Mouse (Mus musculus) hindbrain, embryonic 15.5 days (tissue): ENCODE results near the gene Fbxl5. TPM values are rescaled to one million over a fixed set of nuclear protein-coding genes. Genes with fewer than 3 reads are reported as not detected.

ENCODE experiments used
- ATAC-seq: fragments of 200-750 bp; cut with Nextera tagmentation; 2 replicates; pipeline ENCODE4 v1.8.0; 2017; ENCODE audit warnings: low read depth, moderate number of reproducible peaks, moderate TSS enrichment; ENCODE audit not compliant: low FRiP score
- H3K27ac ChIP-seq: fragments of 300-500 bp; sonication (generic); replicated peaks from 2 replicates; pipeline ENCODE4 v1.5.1; 2015; ENCODE audit warnings: mild to moderate bottlenecking, inconsistent platforms
- H3K27me3 ChIP-seq: fragments of 300-500 bp; sonication (generic); 2 replicates; pipeline ENCODE4 v1.6.1; 2015; ENCODE audit warnings: control low read depth, inconsistent platforms
- H3K36me3 ChIP-seq: fragments of 300-500 bp; sonication (generic); 2 replicates; pipeline ENCODE4 v1.6.1; 2015; ENCODE audit warnings: control low read depth, inconsistent platforms
- H3K4me1 ChIP-seq: fragments of 300-500 bp; sonication (generic); replicated peaks from 2 replicates; pipeline ENCODE4 v1.6.1; 2015; ENCODE audit warnings: control low read depth, inconsistent platforms
- H3K4me2 ChIP-seq: fragments of 300-500 bp; sonication (generic); 2 replicates; pipeline ENCODE4 v1.6.1; 2015; ENCODE audit warnings: moderate library complexity, mild to moderate bottlenecking, inconsistent platforms
- H3K4me3 ChIP-seq: fragments of 300-500 bp; sonication (generic); 2 replicates; pipeline ENCODE4 v1.5.1; 2015; ENCODE audit warnings: mild to moderate bottlenecking, inconsistent platforms
- H3K9ac ChIP-seq: fragments of 300-500 bp; sonication (generic); 2 replicates; pipeline ENCODE4 v1.6.1; 2015; ENCODE audit warnings: inconsistent platforms
- H3K9me3 ChIP-seq: fragments of 300-500 bp; sonication (generic); 2 replicates; pipeline ENCODE4 v1.6.1; 2016; ENCODE audit warnings: control low read depth, inconsistent platforms
- WGBS: fragments of 180-500 bp; shearing (Covaris S2); methylation state at CpG from one replicate; pipeline ENCODE4 v1.1.7; 2015; 5-methylcytosine and 5-hydroxymethylcytosine counted together
- polyA plus RNA-seq: library from polyadenylated mRNA; unstranded; fragments of >200 nt; fragmentation: Nextera tagmentation; extraction: Ambion mirVana; gene quantifications from 2 replicates; pipeline ENCODE4 v1.2.1, GENCODE M21; 2015

Gene Fbxl5
- polyA plus RNA-seq, 1 experiment from 2014 or later, result 74.4 TPM

GRCm38 (mm10) chr5:43848275-43848674 lies 26.8 kb upstream of the Fbxl5 start:
- Histone ChIP-seq H3K36me3 (no peaks in the 10 kb centered on the region), H3K9me3 (no peaks in the 10 kb centered on the region), H3K27me3 (no peaks in the 10 kb centered on the region), H3K4me1 (no peaks in the 10 kb centered on the region), H3K4me3 (no peak overlapping the region), H3K27ac (no peak overlapping the region), H3K4me2 (no peak overlapping the region), H3K9ac (no peak overlapping the region)
- ATAC-seq, result no peak
- WGBS, result 86% methylated on average over 3 of the region's 3 CpGs

GRCm38 (mm10) chr5:43847555-43847954 lies 26.1 kb upstream of the Fbxl5 start:
- H3K27me3 ChIP-seq, result no peaks in the 10 kb centered on the region
- H3K27ac ChIP-seq, result no peak overlapping the region
- no peaks in the 10 kb centered on the region for H3K36me3 ChIP-seq
- H3K4me3 ChIP-seq, result no peak overlapping the region
- no peak for ATAC-seq
- H3K4me2 ChIP-seq, result no peak overlapping the region
- no peaks in the 10 kb centered on the region for H3K4me1 ChIP-seq
- no peaks in the 10 kb centered on the region for H3K9me3 ChIP-seq
- no peak overlapping the region for H3K9ac ChIP-seq

GRCm38 (mm10) chr5:43846227-43846626 lies 24.8 kb upstream of the Fbxl5 start:
- WGBS, result 12% methylated on average over 2 of the region's 2 CpGs
- no peaks in the 10 kb centered on the region for H3K27me3 ChIP-seq

GRCm38 (mm10) chr5:43845646-43846045 lies 24.2 kb upstream of the Fbxl5 start:
- Histone ChIP-seq H3K27ac (no peak overlapping the region), H3K4me1 (no peaks in the 10 kb centered on the region), H3K4me3 (no peak overlapping the region), H3K36me3 (no peaks in the 10 kb centered on the region), H3K4me2 (no peak overlapping the region), H3K9me3 (no peaks in the 10 kb centered on the region), H3K9ac (no peak overlapping the region), H3K27me3 (no peaks in the 10 kb centered on the region)
- ATAC-seq, result no peak
- WGBS, result 59% methylated on average over 1 of the region's 1 CpGs

More at GRCm38 (mm10) chr5:43846227-43846626, 24.8 kb upstream of the Fbxl5 start:
- Histone ChIP-seq H3K27ac (no peak overlapping the region), H3K4me1 (no peaks in the 10 kb centered on the region), H3K4me3 (no peak overlapping the region), H3K9ac (no peak overlapping the region), H3K36me3 (no peaks in the 10 kb centered on the region), H3K9me3 (no peaks in the 10 kb centered on the region), H3K4me2 (no peak overlapping the region)
- ATAC-seq, result no peak

GRCm38 (mm10) chr5:43845083-43845482 lies 23.6 kb upstream of the Fbxl5 start:
- ATAC-seq, result no peak
- H3K4me1 ChIP-seq, result no peaks in the 10 kb centered on the region
- H3K4me2 ChIP-seq, result no peak overlapping the region
- no peaks in the 10 kb centered on the region for H3K36me3 ChIP-seq
- 83% methylated on average over 5 of the region's 5 CpGs for WGBS
- H3K9me3 ChIP-seq, result no peaks in the 10 kb centered on the region
- H3K9ac ChIP-seq, result no peak overlapping the region
- no peak overlapping the region for H3K27ac ChIP-seq
- no peaks in the 10 kb centered on the region for H3K27me3 ChIP-seq
- H3K4me3 ChIP-seq, result no peak overlapping the region

- Histone ChIP-seq H3K27me3 (no peaks in the 10 kb centered on the region), H3K4me1 (no peaks in the 10 kb centered on the region), H3K27ac (no peak overlapping the region), H3K4me2 (no peak overlapping the region), H3K9ac (no peak overlapping the region), H3K36me3 (no peaks in the 10 kb centered on the region), H3K9me3 (no peaks in the 10 kb centered on the region), H3K4me3 (no peak overlapping the region)
- no peak for ATAC-seq
- WGBS, result 69% methylated on average over 3 of the region's 3 CpGs
These were observed 21.2 kb upstream of the Fbxl5 start for GRCm38 (mm10) chr5:43842576-43843155.

- H3K27me3 ChIP-seq, result no peaks in the 10 kb centered on the region
- ATAC-seq, result no peak
- 86% methylated on average over 5 of the region's 5 CpGs for WGBS
These were observed 20.5 kb upstream of the Fbxl5 start for GRCm38 (mm10) chr5:43842011-43842285.

GRCm38 (mm10) chr5:43841144-43842010 lies 19.9 kb upstream of the Fbxl5 start:
- Histone ChIP-seq H3K4me3 (no peak overlapping the region), H3K27ac (no peak overlapping the region), H3K36me3 (no peaks in the 10 kb centered on the region), H3K4me1 (no peaks in the 10 kb centered on the region), H3K9me3 (no peaks in the 10 kb centered on the region), H3K4me2 (no peak overlapping the region), H3K9ac (no peak overlapping the region), H3K27me3 (no peaks in the 10 kb centered on the region)
- 52% methylated on average over 11 of the region's 11 CpGs for WGBS
- ATAC-seq, result no peak

More at GRCm38 (mm10) chr5:43842011-43842285, 20.5 kb upstream of the Fbxl5 start:
- H3K27ac ChIP-seq, result no peak overlapping the region
- H3K36me3 ChIP-seq, result no peaks in the 10 kb centered on the region
- H3K4me2 ChIP-seq, result no peak overlapping the region
- no peak overlapping the region for H3K4me3 ChIP-seq
- H3K9ac ChIP-seq, result no peak overlapping the region
- H3K9me3 ChIP-seq, result no peaks in the 10 kb centered on the region
- H3K4me1 ChIP-seq, result no peaks in the 10 kb centered on the region

- H3K9ac ChIP-seq, result no peak overlapping the region
- H3K27me3 ChIP-seq, result no peaks in the 10 kb centered on the region
- H3K27ac ChIP-seq, result no peak overlapping the region
- H3K4me3 ChIP-seq, result no peak overlapping the region
- no peaks in the 10 kb centered on the region for H3K36me3 ChIP-seq
- H3K4me1 ChIP-seq, result no peaks in the 10 kb centered on the region
- 44% methylated on average over 5 of the region's 5 CpGs for WGBS
- ATAC-seq, result no peak
- H3K9me3 ChIP-seq, result no peaks in the 10 kb centered on the region
- no peak overlapping the region for H3K4me2 ChIP-seq
These were observed 15.9 kb upstream of the Fbxl5 start for GRCm38 (mm10) chr5:43837372-43837771.

- WGBS, result 88% methylated on average over 7 of the region's 7 CpGs
- H3K9ac ChIP-seq, result no peak overlapping the region
- no peaks in the 10 kb centered on the region for H3K4me1 ChIP-seq
- H3K9me3 ChIP-seq, result no peaks in the 10 kb centered on the region
- no peak for ATAC-seq
- no peaks in the 10 kb centered on the region for H3K27me3 ChIP-seq
- no peak overlapping the region for H3K4me3 ChIP-seq
- no peak overlapping the region for H3K27ac ChIP-seq
- no peak overlapping the region for H3K4me2 ChIP-seq
- H3K36me3 ChIP-seq, result no peaks in the 10 kb centered on the region
These were observed 15.2 kb upstream of the Fbxl5 start for GRCm38 (mm10) chr5:43836590-43836989.

- no peak overlapping the region for H3K9ac ChIP-seq
- WGBS, result 84% methylated on average over 9 of the region's 9 CpGs
- H3K27me3 ChIP-seq, result no peaks in the 10 kb centered on the region
- no peaks in the 10 kb centered on the region for H3K4me1 ChIP-seq
- H3K4me2 ChIP-seq, result no peak overlapping the region
- H3K36me3 ChIP-seq, result no peaks in the 10 kb centered on the region
- H3K4me3 ChIP-seq, result no peak overlapping the region
- no peak for ATAC-seq
- no peak overlapping the region for H3K27ac ChIP-seq
- no peaks in the 10 kb centered on the region for H3K9me3 ChIP-seq
These were observed 5.9 kb upstream of the Fbxl5 start for GRCm38 (mm10) chr5:43827366-43827765.

- WGBS, result 91% methylated on average over 2 of the region's 2 CpGs
These were observed 5.4 kb upstream of the Fbxl5 start for GRCm38 (mm10) chr5:43826883-43827282.

More at GRCm38 (mm10) chr5:43826883-43827282, 5.4 kb upstream of the Fbxl5 start:
- no peak overlapping the region for H3K9ac ChIP-seq
- no peak overlapping the region for H3K27ac ChIP-seq
- no peaks in the 10 kb centered on the region for H3K9me3 ChIP-seq
- ATAC-seq, result no peak
- no peaks in the 10 kb centered on the region for H3K4me1 ChIP-seq
- no peaks in the 10 kb centered on the region for H3K27me3 ChIP-seq
- no peak overlapping the region for H3K4me2 ChIP-seq
- no peaks in the 10 kb centered on the region for H3K36me3 ChIP-seq
- H3K4me3 ChIP-seq, result no peak overlapping the region
